Mouse (Mus musculus) CH12.LX (cell line): ENCODE measurements around the gene Rbpjl. TPM values are rescaled to one million over a fixed set of nuclear protein-coding genes. Genes with fewer than 3 reads are reported as not detected.

ENCODE experiments used
- DNase-seq: peaks from one replicate; pipeline ENCODE4 v3.0.0-alpha.2; 2013; ENCODE audit errors: extremely low read depth
- H3K27ac ChIP-seq: 2 replicates; pipeline ENCODE4 v1.5.1; 2012; ENCODE audit warnings: low read depth, mild to moderate bottlenecking, control low read depth, moderate library complexity; ENCODE audit not compliant: insufficient read depth
- H3K27me3 ChIP-seq: replicated peaks from 2 replicates; pipeline ENCODE3; 2012; ENCODE audit warnings: inconsistent platforms
- H3K36me3 ChIP-seq, 2 experiments: replicated peaks in 1 of 2; 2 replicates each; pipeline versions ENCODE3 to v1.6.1; 2012; ENCODE audit warnings: inconsistent platforms in 1 of 2, low read length in 1 of 2, mild to moderate bottlenecking in 1 of 2, mixed read lengths in 1 of 2, moderate library complexity in 1 of 2; ENCODE audit not compliant: control insufficient read depth in 1 of 2, insufficient read depth in 1 of 2
- H3K4me1 ChIP-seq, 2 experiments: 2 replicates each; pipeline ENCODE4 v1.6.1; 2012; ENCODE audit warnings: inconsistent platforms in 1 of 2, moderate library complexity in 1 of 2; ENCODE audit not compliant: insufficient read depth in 2 of 2, control insufficient read depth in 1 of 2
- H3K4me2 ChIP-seq: 2 replicates; pipeline ENCODE4 v1.6.1; 2012; ENCODE audit warnings: low read depth, mild to moderate bottlenecking, control low read depth; ENCODE audit not compliant: poor library complexity, insufficient read depth, severe bottlenecking
- H3K4me3 ChIP-seq, 3 experiments: fragments of 150-350 bp in 1 of 3; sonication (generic) in 1 of 3; replicated peaks in 1 of 3; 2 replicates each; pipeline versions ENCODE3 to v1.5.1; 2011 to 2012; ENCODE audit warnings: low read depth in 2 of 3, low read length in 2 of 3, mild to moderate bottlenecking in 2 of 3, moderate library complexity in 2 of 3, control low read depth in 1 of 3, improper control_type of control experiment in 1 of 3, inconsistent platforms in 1 of 3, mixed read lengths in 1 of 3; ENCODE audit not compliant: poor library complexity in 1 of 3
- H3K79me2 ChIP-seq: replicated peaks from 2 replicates; pipeline ENCODE4 v1.6.1; 2012; ENCODE audit warnings: mild to moderate bottlenecking, moderate library complexity; ENCODE audit not compliant: control insufficient read depth, poor library complexity, insufficient read depth, severe bottlenecking; ENCODE audit errors: extremely low read depth
- H3K9ac ChIP-seq: 2 replicates; pipeline ENCODE4 v1.6.1; 2012; ENCODE audit warnings: low read depth, mild to moderate bottlenecking, control low read depth, moderate library complexity; ENCODE audit not compliant: insufficient read depth
- H3K9me3 ChIP-seq: replicated peaks from 2 replicates; pipeline ENCODE3; 2012; ENCODE audit warnings: low read length, inconsistent platforms, mixed read lengths
- BHLHE40 ChIP-seq: IDR thresholded peaks from 2 replicates; pipeline ENCODE4 v1.6.1; 2011; ENCODE audit warnings: mild to moderate bottlenecking, low read depth, low read length, improper control_type of control experiment
- CHD2 ChIP-seq: IDR thresholded peaks from 2 replicates; pipeline ENCODE4 v1.6.1; 2011; ENCODE audit warnings: low read length, improper control_type of control experiment
- CTCF ChIP-seq, 2 experiments: IDR thresholded peaks in 1 of 2; conservative IDR thresholded peaks in 1 of 2; 2 replicates each; pipeline ENCODE4 v1.5.1; 2011 to 2012; ENCODE audit warnings: low read depth in 2 of 2, low read length in 2 of 2, improper control_type of control experiment in 1 of 2, inconsistent platforms in 1 of 2, mild to moderate bottlenecking in 1 of 2, moderate library complexity in 1 of 2
- EP300 ChIP-seq: IDR thresholded peaks from 2 replicates; pipeline ENCODE4 v1.6.1; 2011; ENCODE audit warnings: low read length, improper control_type of control experiment
- ETS1 ChIP-seq: conservative IDR thresholded peaks from 2 replicates; pipeline ENCODE4 v1.6.1; 2012; ENCODE audit warnings: low read depth, mild to moderate bottlenecking, inconsistent platforms, low read length, improper control_type of control experiment, moderate library complexity
- MEF2A ChIP-seq: IDR thresholded peaks from 2 replicates; pipeline ENCODE4 v1.6.1; 2014; ENCODE audit warnings: low read depth, mild to moderate bottlenecking, inconsistent platforms, low read length, improper control_type of control experiment, borderline replicate concordance
- NRF1 ChIP-seq: IDR thresholded peaks from 2 replicates; pipeline ENCODE4 v1.6.1; 2014; ENCODE audit warnings: low read depth, mild to moderate bottlenecking, inconsistent platforms, low read length, improper control_type of control experiment, moderate library complexity
- POLR2AphosphoS2 ChIP-seq: IDR thresholded peaks from 2 replicates; pipeline ENCODE4 v1.6.1; 2011; ENCODE audit warnings: low read depth, low read length, improper control_type of control experiment
- RAD21 ChIP-seq: IDR thresholded peaks from 2 replicates; pipeline ENCODE4 v1.6.1; 2011; ENCODE audit warnings: low read depth, mild to moderate bottlenecking, low read length, improper control_type of control experiment, moderate library complexity
- TBP ChIP-seq: conservative IDR thresholded peaks from 2 replicates; pipeline ENCODE4 v1.6.1; 2011; ENCODE audit warnings: low read depth, low read length, improper control_type of control experiment
- USF2 ChIP-seq: conservative IDR thresholded peaks from 2 replicates; pipeline ENCODE4 v1.6.1; 2011; ENCODE audit warnings: low read depth, low read length, improper control_type of control experiment
- ZC3H11A ChIP-seq: IDR thresholded peaks from 2 replicates; pipeline ENCODE4 v1.6.1; 2012; ENCODE audit warnings: low read depth, mild to moderate bottlenecking, inconsistent platforms, low read length, improper control_type of control experiment
- ZKSCAN1 ChIP-seq: IDR thresholded peaks from 2 replicates; pipeline ENCODE4 v1.6.1; 2012; ENCODE audit warnings: low read depth, inconsistent platforms, low read length, improper control_type of control experiment, borderline replicate concordance
- ZMIZ1 ChIP-seq: IDR thresholded peaks from 2 replicates; pipeline ENCODE4 v1.6.1; 2012; ENCODE audit warnings: low read depth, mild to moderate bottlenecking, inconsistent platforms, low read length, improper control_type of control experiment
- dilution Hi-C: fragments of 300-500 bp; cut with MboI; formaldehyde crosslinking; loops from 2 replicates; pipeline ENCODE4 v1.14.3; 2020; ENCODE audit warnings: low sequenced_read_pairs; ENCODE audit not compliant: extremely low pct_unique_long_range_greater_than_20kb, extremely low pct_ligation_motif_present
- in situ Hi-C: fragments of 300-500 bp; cut with MboI; formaldehyde crosslinking; loops from 3 replicates; pipeline ENCODE4 v1.14.3; 2019; ENCODE audit warnings: low sequenced_read_pairs, low pct_ligation_motif_present, low pct_unique_long_range_greater_than_20kb, mixed read lengths
- polyA plus RNA-seq: library from polyadenylated mRNA; unstranded; fragments of >175 nt; gene quantifications from 2 replicates; pipeline ENCODE4 v1.2.1, GENCODE M21; 2012; ENCODE audit warnings: low read depth; ENCODE audit not compliant: insufficient read length
- total RNA-seq, 2 experiments: library from RNA; depleted of rRNA; stranded (reverse); fragments of 300-350 nt in 1 of 2; fragments of >200 nt in 1 of 2; gene quantifications; 2 replicates each; pipeline ENCODE4 v1.2.3; 2012 to 2014

Rbpjl gene
- total and polyA plus RNA-seq, 3 experiments, result 0.08 TPM; not detected in 2

DNA sequence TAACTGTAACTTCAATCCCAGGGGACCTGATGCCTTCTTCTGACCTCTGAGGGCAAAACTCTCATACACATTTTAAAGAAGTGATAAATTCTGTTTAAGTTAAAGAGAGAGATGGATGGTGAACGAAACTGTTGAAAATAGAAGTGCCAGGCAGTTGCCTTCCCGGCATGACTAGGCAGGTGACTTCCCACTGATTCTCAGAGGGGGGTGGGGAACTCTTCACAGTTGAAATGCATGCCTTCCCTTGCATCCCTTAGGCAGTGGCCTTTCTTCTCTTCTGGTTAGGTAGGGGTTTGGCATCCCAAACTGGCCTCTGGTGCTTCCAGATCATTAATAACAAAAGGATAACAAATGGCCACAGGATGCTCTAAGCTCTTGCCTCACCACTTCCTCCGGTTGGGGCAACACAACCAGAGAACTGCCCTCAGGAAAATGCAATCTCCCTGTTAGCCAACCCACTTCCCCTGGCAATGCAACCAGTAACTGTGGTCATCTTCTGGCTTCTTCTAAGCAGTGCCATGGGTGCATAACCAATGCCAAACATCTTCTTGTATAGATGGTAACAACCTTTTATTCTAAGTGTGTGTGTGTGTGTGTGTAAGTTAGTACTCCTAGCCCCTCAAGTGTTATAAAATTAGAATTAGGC, 30.4 kb upstream of the Rbpjl start:
- no peak overlapping the region for H3K4me3 ChIP-seq

DNA sequence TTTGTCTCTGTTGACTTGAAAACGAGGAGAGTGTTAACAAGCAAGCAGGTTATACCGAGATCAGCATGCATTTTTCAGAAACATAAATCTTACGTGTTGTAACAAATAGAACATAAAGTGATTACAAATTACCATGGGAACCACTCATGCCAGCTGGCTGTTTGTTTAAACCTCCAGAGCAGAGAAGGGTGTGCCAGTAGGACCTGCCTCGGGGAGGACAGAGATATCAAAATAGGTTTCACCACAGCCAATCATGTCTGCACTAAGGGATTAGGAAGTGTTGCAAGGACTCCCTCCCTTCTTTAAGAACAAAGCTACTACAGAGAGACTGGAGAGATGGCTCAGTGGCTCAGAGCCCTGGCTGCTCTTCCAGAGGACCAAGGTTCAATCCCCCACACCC, 29.8 kb upstream of the Rbpjl start:
- dilution Hi-C loops (no loop called here), in situ Hi-C loops (no loop called here)
- Histone ChIP-seq H3K36me3 (no peaks in the 10 kb centered on the region), H3K4me2 (no peak overlapping the region), H3K27me3 (peaks cover 2% of the 10 kb centered on the region), H3K9me3 (no peaks in the 10 kb centered on the region), H3K4me1 (peaks cover 7 to 17% of the 10 kb centered on the region in 2 experiments), H3K79me2 (no peaks in the 10 kb centered on the region), H3K27ac (no peak overlapping the region), H3K9ac (no peak overlapping the region), H3K4me3 (no peak overlapping the region)
- no peak for DNase-seq
- TF ChIP-seq TBP, result no peak
- TF ChIP-seq NRF1, result no peak
- no peak for TF ChIP-seq ZC3H11A
- no peak for TF ChIP-seq USF2
- no peak for TF ChIP-seq CHD2
- TF ChIP-seq POLR2AphosphoS2, result no peak
- TF ChIP-seq RAD21, result no peak

More for the DNA sequence above, 30.4 kb upstream of the Rbpjl start:
- H3K79me2 ChIP-seq, result no peaks in the 10 kb centered on the region
- peaks cover 2% of the 10 kb centered on the region for H3K27me3 ChIP-seq
- no peaks in the 10 kb centered on the region for H3K9me3 ChIP-seq
- H3K4me2 ChIP-seq, result peak overlapping the region; percentile 18; the same call in 1 of the 2 replicates
- in situ Hi-C loops, result no loop called here
- dilution Hi-C loops, result no loop called here
- H3K4me1 ChIP-seq, result peaks cover 7 to 19% of the 10 kb centered on the region in 2 experiments
- H3K9ac ChIP-seq, result no peak overlapping the region
- DNase-seq, result peak; percentile 17
- peak; percentile 44; the same call in 1 of the 2 replicates for TF ChIP-seq MEF2A
- peak; percentile 52 for TF ChIP-seq EP300
- no peak for TF ChIP-seq ZKSCAN1
- no peak for TF ChIP-seq CTCF (conservative IDR thresholded peaks at IDR 0.05 in 1 of 2, IDR thresholded peaks at IDR 0.05 in 1 of 2; ENCODE audit: low read depth in 2 of 2, low read length in 2 of 2)
- TF ChIP-seq BHLHE40, result peak; percentile 78
- TF ChIP-seq CHD2, result 0 out of 2 replicates have a peak, but pooled peaks have one; percentile 26
- TF ChIP-seq ETS1, result no peak
- TF ChIP-seq ZMIZ1, result no peak
- TF ChIP-seq, all 38 proteins: peak for 4
- Histone ChIP-seq H3K27ac (no peak overlapping the region), H3K36me3 (no peaks in the 10 kb centered on the region)
